Mouse (Mus musculus): ENCODE measurements around the gene Fads1.
A peak's percentile ranks its signal among the peaks of the same experiment; 100 is the strongest.
"Not testable (repeated sequence)": the region's sequence is repeated elsewhere in the genome, so short reads cannot be mapped to it uniquely, and the experiment has no call there.

Fads1 gene

DNA sequence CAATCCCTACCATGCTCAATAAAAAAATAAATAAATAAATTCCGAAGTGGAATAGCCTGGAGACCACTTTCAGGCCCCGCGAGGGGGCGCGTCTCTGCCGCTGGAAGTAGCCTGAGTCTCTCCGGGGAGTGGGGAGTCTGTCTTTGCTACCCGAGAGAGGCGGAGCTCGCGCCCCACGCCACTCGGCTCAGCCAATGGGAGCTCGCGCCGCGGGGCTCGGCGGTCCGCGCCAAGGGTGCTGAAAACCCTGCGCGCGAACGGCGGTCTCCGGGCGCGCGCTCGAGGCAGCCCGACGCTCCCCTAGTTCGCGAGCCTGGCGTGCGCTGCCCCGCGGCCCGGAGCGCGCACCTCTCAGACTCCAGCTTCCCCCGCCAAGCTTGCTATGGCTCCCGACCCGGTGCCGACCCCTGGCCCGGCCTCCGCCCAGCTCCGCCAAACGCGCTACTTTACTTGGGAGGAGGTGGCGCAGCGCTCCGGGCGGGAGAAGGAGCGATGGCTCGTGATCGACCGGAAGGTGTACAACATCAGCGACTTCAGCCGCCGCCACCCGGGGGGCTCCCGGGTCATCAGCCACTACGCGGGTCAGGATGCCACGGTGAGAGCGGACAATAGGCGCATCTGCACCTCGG is at the start of gene Fads1:
Gene Fads1 (plus strand): TSS at position 219 of the 629 bp plus-strand sequence.
- peak; percentile 95 for DNase-seq (ENCODE audit: low read depth, low spot score)

DNA sequence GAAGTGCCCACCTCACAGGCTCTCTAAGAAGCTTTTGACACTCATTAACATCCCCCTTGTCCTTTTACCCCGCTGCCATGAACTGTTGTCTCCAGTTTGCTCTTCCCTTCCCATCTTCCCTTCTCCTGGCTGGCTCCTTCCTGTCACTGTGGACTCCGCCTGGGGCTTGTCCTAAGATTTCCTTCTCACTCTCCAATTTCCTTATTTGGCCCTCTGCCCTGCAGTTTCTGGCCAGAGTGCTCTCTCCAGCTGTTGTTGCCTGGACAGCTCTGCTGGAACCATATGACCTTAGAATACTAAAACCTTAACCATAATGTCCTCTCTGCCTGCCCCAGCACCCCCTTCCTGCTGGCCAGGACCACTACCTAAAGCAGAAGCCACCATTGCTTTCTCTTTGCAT is 48.0 kb upstream of the Fads1 start:
- no peak for DNase-seq (ENCODE audit: low read depth, low spot score)

DNA sequence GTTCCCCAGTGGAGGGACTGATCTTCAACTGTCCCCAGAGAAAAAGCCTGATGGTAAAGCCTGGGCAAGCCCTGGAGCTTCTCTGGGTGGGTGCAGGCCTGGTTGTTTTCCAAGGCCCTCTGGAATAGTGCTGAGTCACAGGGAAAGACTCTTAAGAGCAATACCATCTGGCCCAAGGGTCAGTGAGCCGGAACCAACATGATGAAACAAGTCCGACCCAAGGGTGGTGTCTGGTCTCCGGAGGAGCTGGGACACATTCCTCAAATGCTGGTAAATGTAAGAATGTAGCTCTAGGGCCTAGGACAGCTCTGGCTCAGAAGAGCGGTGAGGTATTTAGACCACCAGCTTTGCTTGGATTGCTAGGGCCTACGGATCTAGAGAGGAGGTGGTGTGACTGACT is 45.3 kb upstream of the Fads1 start:
- no peak for DNase-seq (ENCODE audit: low read depth, low spot score)

DNA sequence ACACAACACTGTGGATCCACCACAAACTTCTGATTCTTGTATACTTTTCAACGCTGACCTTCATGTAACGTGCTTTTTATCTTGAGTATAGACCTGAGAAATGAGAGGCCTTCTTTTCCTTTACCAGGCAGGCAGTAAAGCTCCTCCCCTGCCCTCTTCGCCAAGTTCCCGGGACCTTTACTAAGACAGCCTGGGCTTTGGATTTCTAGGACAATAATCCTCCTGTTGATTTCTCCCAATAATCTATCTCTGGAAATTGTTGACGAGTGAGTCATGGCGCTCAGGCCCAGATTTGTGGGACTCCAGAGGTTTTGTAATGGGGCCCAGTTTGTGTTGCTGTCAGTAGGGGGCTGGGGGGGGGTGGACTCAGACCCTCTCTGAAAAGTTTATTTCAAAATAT is 43.0 kb upstream of the Fads1 start:
- DNase-seq (ENCODE audit: low read depth, low spot score), result no peak

DNA sequence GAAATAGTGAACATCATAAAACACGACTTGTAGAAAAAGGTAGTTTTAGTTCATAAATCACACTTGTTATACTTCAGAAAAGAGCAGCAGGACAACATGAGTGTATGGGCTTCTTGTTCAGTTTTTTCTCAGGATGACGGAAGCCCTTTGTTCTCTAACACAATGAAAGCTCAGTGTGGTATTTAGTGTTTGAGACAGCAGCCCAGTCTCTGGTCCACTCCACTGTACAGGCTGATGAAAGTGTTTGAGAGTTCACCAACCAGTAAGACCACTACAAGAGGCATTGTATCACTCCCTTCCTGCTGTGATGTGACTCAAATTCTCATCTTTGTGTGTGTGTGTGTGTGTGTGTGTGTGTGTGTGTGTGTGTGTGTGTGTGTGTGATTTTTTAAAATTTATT is 39.0 kb upstream of the Fads1 start:
- no peak for DNase-seq (ENCODE audit: low read depth, low spot score)

DNA sequence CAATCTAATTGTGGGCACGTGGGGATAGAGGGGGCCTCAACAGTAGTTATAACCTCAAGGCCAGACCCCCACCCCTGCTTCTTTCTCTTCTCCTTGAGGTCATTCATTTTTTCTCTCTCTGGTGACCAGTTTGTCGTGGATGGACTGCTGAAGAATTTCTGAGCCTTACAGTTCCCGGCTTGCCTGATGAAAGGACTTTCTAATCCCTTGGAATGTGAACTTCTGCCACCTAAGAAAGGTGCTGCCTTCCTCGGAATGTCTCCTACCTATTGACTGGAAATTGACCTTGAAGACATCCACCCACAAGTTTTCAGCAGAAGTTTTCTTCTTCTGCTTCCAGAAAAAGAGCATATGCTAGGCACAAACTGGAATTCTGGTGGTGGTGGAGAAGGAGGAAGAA is 38.2 kb upstream of the Fads1 start:
- DNase-seq (ENCODE audit: low read depth, low spot score), result no peak

DNA sequence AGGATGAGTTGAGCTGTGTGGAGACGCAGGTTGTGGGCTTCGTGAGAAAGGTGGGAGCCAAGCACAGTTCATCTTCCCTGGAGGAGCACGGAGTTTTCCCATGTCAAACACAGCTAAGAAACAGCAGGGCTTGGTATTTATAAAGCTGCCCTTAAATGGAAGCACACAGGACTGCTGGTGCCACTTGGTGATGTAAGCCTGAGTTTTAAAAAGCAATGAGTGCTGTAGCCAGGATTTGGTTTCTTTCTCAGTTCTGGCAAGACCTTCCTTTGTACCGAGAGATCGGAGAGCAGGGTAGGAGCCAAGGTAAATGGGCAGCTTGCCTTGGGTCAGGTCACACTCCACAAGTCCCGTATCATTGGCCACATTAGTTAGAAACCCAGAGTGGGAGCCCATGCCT is 34.1 kb upstream of the Fads1 start:
- DNase-seq (ENCODE audit: low read depth, low spot score), result no peak

DNA sequence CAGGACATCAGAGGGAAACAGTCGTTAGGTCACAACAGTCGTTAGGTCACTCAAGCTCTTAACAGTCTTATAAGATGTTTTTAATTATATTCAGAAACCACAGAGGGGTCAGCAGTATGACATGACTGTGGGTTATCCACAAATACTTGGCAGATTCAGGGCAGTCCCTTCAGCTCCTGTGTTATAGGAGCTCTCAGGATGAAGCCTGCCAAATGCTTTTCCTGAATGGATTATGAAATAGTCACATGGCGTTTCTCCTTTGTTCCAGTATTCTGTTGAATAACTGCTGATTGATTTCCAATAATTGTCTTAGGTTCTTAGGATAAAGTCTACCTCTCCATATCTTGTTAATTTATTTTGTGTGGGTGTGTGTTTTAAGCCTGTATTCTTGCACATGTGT is 33.5 kb upstream of the Fads1 start:
- DNase-seq (ENCODE audit: low read depth, low spot score), result no peak

DNA sequence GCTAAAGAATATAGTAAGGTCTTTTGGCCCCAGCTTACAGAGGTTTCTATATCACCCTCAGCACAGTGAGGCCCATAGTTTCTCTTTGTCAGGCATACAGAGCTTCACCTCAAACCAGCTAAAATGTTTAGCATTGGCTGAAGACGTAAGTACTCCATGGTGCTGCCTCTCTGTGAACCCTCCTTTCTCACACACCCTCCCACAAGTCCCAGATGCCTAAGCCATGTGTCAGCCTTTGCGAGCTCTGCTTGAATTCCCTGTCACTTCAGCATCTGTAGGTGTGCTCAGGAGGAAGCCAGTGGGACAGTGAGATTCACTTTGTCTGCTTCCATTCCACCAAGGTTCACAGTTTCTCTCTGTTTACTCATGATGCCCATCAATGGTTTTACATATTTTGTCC is 25.0 kb upstream of the Fads1 start:
- DNase-seq (ENCODE audit: low read depth, low spot score), result no peak

DNA sequence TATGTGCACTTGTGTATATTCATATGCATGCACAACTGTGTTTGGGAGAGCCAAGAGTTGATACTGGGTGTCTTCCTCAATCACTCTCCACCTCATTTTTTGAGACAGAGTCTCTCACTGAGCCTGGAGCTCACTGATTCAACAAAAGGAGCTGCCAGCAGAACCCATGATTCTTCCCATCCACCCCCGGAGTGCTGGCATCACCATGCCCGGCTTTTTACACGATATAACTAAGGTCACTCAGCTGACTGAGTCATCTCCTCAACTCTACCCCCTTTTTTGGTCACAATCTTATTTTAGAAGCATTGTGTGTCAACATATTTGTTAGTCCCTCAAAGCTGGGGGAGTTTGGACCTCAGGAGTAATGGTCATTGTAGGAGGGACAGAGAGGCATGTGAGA is 18.8 kb upstream of the Fads1 start:
- DNase-seq (ENCODE audit: low read depth, low spot score), result no peak

DNA sequence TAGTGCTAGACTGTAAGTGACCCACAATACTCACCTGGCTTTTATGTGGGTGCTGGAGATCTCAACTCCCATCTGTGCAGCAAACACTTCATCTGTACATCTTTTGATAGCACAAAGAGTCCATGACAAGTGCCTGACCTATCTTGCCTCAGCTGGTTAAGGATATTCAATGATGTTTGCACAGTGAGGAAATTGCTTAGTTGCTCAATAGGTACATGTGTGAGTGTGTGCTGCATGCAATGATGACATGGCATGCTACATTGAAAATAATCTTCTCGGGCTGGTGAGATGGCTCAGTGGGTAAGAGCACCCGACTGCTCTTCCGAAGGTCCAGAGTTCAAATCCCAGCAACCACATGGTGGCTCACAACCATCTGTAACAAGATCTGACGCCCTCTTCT is 16.8 kb upstream of the Fads1 start:
- DNase-seq (ENCODE audit: low read depth, low spot score), result not testable (repeated sequence)

DNA sequence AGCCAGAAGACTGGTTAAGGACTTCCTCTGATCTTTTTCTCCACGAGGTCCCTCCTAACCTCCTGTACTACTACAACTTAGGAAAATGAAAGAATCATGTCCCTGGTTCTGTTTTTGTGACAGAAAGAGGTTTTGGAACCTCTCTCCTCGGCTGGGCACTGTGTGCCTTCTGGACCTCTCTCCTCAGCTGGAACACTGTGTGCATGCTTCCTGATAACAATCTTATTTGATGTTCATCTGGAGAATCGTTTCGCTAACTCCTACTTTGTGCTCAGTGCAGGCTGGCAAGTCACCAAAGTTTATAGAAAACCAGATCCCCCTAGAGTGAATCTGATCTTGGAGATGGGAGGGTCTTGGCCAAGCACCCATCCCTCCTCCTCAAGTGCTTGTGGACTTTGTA is 15.6 kb upstream of the Fads1 start:
- DNase-seq (ENCODE audit: low read depth, low spot score), result no peak

DNA sequence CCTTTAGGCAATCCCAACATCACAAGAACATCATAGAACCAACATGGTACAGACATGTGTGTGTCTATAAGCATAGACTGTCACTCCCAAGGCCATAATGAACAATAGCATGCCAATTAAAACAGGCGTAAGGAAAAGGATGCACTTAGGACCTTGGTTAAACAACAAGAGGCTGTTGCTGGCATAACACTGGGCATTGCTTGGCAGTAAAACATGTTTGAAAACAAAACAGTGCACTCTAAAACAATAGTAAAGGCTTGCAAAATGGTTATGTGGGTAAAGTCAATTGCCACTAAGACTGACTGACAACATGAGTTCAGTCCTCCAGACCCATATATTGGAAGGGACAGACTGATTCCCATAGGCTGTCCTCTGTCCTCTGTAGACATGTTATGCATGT is 14.7 kb upstream of the Fads1 start:
- no peak for DNase-seq (ENCODE audit: low read depth, low spot score)

DNA sequence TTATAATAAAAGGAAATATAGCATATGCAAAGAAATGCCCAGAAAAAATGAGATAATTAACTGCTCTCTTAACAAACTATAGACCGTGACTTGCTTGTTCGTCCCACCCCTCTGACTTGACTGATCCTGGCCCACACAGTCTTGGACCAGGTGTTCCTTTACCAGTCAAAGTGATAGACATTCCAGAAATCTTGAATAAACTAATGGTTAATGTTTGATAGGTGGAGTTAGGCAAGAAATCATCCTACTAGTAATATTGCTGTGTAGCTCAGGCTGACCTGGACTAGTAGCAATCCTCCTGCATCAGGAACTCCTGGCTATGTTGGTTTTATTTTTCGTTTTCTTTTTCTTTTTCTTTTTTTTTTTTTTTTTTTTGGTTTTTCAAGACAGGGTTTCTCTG is 14.2 kb upstream of the Fads1 start:
- no peak for DNase-seq (ENCODE audit: low read depth, low spot score)

DNA sequence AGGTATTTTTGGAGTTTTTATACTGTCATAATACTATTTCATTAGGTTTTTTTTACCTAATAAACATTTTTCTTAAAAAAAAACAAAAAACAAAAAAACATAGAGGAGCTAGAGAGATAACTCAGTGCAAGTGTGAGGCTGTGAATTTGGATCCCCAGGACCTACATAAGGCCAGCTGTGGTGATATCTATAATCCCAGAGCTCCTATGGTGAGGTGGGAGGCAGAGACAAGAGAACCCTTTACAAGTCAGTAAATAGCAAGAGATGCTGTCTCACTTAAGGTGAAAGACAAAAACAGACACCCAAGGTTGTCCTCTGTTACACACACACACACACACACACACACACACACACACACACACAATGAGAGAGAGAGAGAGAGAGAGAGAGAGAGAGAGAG is 13.5 kb upstream of the Fads1 start:
- DNase-seq (ENCODE audit: low read depth, low spot score), result no peak

DNA sequence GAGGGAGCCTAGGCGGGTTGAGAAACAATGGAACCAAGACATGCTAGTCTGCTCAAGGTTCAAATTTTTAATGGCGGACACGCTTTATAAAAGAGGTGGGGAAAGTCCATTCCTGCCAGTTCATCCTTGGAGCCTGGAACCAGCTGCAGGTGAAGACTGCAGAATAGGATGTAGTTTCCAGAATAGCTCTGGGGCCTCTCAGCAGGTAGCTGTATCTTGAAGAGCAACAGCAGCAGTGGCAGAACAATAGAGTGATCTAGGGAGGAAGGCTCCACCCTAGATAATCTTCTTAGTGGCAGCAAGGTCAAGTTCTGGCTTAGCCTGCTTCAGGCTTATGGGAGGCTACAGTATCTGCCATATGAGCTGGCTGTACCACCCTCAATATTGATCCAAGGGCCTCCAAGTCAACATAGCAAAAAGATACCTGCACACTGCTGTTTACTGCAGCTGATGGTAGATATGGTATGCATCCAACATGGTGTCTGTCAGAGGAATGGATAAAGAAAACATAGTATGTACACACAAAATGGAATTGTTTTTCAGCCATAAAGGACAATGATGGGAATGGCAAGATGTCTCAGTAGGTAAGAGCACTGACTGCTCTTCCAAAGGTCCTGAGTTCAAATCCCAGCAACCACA is 12.9 kb upstream of the Fads1 start:
- not testable (repeated sequence) for DNase-seq (ENCODE audit: low read depth, low spot score)

DNA sequence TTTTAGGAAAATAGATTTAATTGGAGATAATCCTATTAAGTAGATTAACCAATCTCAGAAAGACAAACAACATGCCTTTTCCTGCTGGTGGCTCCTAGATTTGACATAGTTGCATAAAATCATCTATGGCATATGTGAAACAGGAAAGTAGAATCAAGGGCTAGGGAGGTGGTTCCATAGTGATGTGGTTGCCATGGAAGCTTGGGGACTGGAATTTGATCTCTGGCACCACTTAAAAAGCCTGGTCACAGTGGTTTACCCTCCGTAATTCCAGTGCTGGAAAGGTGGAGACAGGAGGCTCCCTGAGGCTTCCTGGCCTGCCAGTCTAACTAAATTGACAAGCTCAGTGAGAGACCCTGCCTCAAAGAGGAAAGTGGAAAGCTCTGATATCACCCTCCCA is 12.2 kb upstream of the Fads1 start:
- no peak for DNase-seq (ENCODE audit: low read depth, low spot score)

DNA sequence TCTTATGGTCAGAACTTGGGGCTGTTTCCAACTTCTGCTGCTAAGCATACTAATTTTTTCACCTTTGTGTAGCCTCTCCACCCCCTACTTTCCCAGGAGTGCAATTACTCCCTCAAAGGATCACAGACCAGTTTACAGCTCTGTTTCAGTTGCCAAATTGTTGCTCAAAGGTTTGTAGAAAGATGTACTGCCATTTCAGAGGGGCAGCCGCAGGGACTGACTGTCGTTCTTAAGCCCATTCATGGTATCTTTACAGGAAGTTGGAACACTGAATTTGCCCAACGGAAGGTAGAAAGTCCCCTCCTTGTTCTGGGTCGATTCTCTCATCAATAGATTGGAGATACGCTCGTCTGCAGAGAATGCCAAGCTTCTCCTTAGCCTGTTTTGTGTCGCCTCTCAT is 11.3 kb upstream of the Fads1 start:
- no peak for DNase-seq (ENCODE audit: low read depth, low spot score)

DNA sequence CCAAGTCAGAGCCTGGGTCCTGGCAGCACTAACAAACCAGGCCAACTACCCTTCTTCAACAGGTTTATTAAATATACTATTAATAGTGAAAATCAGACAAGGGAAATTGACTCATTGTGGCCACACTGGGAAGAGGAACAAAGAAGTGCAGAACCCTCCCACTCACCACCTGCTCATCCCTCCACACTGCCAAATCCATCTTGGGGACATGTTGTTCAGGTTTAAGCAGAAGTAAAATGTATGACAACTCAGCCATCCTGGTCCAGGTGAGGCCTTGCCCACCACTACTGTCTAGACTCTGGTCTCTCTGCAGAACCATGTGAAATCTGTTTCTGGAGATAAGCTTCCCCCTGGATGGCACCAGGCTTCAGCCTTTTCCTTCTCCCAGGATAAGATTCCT is 10.8 kb upstream of the Fads1 start:
- DNase-seq (ENCODE audit: low read depth, low spot score), result peak; percentile 56

DNA sequence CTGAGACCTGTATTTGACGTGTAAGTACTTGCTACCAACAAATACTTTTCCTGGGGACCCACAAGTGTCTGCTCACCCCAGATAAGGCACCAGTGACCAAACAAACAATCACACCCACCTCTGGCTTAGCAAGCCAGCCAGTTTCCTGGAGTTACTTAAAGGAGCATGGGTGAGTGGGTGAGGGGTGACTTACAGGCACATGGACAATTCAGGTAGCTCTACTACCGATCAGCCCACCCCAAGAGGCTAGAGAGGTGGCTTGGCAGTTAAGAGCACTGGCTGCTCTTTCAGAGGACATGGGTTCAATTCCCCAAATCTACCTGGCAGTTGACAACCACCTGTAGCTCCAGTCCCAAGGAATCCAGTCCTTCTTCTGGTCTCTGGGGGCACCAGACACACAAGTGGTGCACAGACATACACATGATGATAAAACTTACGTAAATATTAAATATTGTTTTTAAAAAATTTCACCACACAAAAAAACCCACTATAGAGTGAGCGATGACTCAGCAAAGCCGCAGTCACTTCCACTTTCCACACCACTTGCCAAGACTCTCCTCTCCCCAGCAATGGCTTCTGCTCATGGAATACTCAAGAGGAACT is 9.5 kb upstream of the Fads1 start:
- DNase-seq (ENCODE audit: low read depth, low spot score), result peak; percentile 38

DNA sequence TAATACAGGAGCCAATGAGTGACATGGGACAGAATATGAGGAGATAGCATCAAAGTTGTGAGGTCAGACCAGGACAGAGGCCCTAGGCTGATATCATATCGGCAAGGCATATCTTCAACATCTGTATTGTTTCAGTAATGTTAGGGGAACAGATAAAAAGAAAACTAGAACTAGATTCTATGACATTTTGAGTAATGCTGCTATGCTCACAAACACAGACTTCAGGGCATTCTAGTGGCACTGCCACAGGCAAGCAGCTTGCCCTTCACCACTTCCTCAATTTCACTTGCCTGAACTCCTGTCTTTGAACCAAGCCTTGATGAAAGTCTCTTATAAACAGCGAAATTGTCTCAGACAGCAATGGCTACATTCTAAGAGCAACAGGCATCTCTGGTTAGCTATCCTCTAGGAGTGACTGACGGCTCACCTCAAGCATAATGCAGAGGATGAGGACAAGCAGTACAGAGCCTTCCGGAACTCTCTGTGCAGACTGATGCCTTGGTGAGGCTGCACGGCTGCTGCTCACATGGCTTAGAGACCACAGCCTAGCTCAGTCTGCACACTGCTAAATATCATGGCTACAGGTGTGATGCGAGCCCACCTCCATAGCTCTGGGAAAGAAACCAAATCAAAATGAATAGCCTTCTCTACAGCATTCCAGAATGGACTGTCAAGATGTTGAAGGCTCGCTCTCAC is 8.7 kb upstream of the Fads1 start:
- DNase-seq (ENCODE audit: low read depth, low spot score), result peak; percentile 69

DNA sequence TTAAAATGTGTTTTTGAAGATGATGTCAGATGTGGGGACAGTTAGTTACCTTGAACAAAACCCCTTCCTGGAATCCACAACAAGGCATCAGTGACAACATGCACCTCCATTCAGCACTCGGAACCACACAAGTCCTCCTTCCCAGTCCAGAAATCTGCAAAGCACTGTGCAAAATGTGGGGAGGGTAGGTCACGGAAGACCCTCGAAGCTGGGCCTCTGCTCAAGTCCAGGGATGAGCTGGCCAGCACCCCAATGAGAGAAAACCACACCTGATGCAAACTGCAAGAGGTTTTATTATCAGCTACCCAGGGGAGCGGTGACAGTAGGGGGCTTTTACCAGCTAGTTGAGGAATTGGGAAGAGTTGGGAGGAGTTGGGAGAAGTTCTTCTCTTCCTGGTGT is 7.7 kb upstream of the Fads1 start:
- DNase-seq (ENCODE audit: low read depth, low spot score), result no peak

DNA sequence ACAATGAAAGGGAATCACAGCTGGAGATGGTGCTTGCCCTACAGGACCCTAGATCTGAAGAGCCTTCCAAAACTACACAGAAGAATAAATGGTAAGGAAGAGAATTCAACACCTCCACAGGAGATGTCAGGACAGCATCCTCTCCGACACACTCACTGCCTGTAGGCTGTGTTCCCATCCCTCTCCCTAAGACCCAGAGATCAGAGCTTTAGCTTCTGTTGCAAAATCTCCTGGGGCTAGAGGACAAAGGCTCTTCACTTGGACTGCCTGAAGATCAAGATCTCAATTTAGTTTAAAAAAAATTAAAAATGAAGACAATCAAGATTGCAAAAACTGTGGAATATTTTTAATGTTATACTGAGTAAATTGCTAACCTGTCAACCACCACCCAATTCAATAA is 6.2 kb upstream of the Fads1 start:
- DNase-seq (ENCODE audit: low read depth, low spot score), result no peak
